Mouse (Mus musculus) erythroblast, adult 5-6 weeks (primary cell): ENCODE results near the gene Siah3. TPM values are rescaled to one million over a fixed set of nuclear protein-coding genes. Genes with fewer than 3 reads are reported as not detected.
"Not testable (repeated sequence)": the region's sequence is repeated elsewhere in the genome, so short reads cannot be mapped to it uniquely, and the experiment has no call there.

Source experiments
- ATAC-seq: replicated peaks from 2 replicates; pipeline ENCODE4 v1.8.0; 2016; ENCODE audit warnings: moderate number of reproducible peaks, mild to moderate bottlenecking, moderate TSS enrichment, inconsistent platforms; ENCODE audit not compliant: poor library complexity, low FRiP score, severe bottlenecking
- total RNA-seq, 2 experiments: library from RNA; stranded (forward) in 1 of 2; stranded (reverse) in 1 of 2; fragments of 150-400 nt in 1 of 2; fragments of 200-764, 138-1000 nt in 1 of 2; gene quantifications; 2 replicates each; pipeline versions ENCODE4 v1.2.3 to v1.2.4; 2015 to 2017; ENCODE audit warnings: low replicate concordance in 2 of 2

The Siah3 gene
- total RNA-seq (2015; ENCODE audit: low replicate concordance) = not detected in 2 replicates
- not detected in 2 replicates for total RNA-seq (2017; ENCODE audit: low replicate concordance)

DNA sequence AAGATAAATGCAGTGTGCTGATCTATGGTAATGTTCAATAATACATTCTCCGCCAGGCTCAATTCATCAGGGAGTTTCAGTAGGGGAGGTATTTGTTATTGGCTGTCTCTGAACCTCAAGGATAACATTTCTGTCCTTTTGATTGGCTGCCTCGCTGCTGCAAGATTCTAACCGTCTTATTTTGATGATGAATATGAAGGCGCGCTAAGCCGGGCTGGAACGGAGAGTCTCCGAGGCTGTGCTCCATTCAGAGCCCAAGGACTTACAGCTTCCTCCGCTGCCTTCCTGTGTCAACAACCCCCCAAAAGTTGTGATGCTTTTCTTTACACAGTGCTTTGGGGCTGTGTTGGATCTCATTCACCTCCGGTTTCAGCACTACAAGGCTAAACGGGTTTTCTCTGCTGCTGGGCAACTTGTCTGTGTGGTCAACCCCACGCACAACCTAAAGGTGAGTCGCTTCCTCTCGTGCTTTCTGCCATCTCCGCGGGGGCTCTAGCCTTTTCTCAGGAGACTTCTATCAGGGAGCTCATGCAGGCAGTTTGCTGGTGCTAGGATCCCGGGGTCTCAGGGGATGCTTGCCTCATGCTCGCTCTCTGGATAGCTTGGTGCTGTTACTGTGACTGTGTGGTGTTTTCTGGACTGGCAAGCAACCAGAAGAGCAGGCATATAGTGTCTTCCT, at the start of gene Siah3:
Siah3 (plus strand) TSS at position 240 of the 679 bp plus-strand sequence.
- ATAC-seq = no peak

- ATAC-seq = no peak
Measured at GRCm38 (mm10) chr14:75409772-75410171, 46.0 kb upstream of the Siah3 start.

DNA sequence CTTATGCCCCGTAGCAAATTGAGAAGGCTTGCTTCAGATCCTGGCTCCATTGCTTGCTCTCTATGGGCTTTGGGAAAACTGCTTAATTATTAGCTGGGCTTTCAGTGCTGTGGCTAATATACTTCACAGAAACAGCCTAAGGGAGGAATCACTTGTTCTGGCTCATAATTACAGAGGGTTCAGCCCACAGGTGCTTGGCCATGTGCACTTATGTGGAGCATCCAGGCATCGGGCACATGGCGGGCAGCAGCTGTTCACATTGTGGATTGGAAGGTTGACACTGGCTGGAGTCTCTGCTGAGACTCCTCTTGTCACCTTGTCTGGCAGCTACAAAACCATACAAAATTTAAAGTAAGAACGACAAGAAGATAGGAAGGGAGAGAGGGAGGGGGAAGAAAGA, 45.4 kb upstream of the Siah3 start:
- no peak for ATAC-seq

GRCm38 (mm10) chr14:75418721-75419120, 37.1 kb upstream of the Siah3 start:
- ATAC-seq = no peak

GRCm38 (mm10) chr14:75419876-75420275, 35.9 kb upstream of the Siah3 start:
- ATAC-seq = no peak

DNA sequence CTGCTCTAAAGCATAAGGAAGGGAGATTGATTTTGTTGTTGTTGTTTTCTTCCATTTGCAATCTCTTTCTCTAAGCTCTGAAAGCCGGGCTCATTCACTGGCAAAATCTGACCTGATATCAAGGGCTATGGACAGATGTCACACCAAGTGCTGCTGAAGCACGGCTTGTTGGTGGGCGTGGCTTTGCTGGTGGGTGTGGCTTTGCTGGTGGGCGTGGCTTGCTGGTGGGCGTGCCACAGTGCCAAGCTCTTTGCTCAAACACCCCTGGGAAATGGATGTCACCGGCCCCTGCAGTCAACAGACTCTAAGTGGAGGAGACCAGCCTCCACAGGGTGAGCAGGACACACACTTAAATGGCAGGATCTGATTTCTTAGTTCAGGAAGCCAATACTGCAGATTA, 35.0 kb upstream of the Siah3 start:
- no peak for ATAC-seq

DNA sequence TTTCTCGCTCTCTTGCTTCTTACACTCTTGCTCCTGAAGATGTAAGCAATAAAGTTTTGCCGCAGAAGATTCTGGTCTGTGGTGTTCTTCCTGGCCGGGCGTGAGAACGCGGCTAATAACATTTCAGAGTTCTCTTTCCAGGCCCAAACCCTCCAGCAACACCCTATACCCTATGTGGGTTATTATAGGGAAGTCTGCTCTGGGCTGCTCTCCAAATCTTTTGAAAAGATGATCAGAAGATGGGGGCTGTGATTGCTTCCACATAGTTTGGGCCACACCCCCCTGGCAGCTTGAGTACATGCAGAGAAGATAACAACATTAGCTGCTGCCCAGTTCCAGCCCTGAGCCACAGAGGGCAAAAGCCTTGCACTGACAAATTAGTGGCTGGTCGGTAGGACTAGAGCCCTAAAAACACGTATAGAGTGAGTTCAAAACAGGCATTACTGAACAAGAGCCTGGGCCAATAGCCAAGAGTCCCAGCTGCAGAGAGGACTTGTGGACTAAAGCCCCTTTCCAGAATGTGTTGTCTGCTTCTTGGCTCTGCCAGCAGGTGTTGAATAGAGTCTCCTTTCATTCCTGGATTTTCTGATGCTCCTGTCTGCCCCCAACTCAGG, 24.5 kb upstream of the Siah3 start:
- no peak for ATAC-seq

- no peak for ATAC-seq
Measured at GRCm38 (mm10) chr14:75432850-75433249, 22.9 kb upstream of the Siah3 start.

GRCm38 (mm10) chr14:75434576-75434975, 21.2 kb upstream of the Siah3 start:
- ATAC-seq = no peak

GRCm38 (mm10) chr14:75444486-75445105, 11.2 kb upstream of the Siah3 start:
- ATAC-seq = no peak

DNA sequence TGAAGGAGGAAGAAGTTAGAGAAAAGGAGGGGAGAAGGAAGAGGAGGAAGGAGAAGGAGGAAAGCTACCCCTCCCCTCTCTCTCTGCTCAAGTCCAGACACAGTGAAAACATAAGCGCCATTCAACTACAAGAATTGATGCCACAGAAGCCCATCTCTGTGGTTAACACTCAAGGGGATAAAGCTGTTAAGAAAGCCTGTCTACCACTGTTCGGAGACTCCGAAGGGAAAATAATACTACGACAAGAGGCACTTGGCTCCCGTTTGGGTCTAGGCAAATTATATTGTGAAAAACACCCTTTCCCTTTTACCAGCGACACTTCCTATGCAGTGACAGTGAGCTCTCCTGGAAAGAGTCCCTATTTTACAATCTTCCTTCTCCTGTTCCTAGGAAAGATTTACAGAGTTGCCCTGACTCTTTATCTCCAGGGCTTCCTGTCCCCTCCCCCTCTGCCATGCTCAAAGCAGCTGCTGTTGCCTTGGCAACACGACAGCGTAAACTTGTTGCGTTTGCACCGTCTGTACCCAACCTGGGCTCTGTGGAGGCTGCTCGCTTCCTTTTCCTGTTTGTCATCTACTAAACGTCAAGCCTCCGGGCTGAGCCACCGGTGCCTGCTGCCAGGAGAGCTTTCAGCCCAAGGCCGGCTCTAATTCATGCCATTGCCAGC, 10.4 kb upstream of the Siah3 start:
- no peak for ATAC-seq

GRCm38 (mm10) chr14:75445948-75446281, 9.9 kb upstream of the Siah3 start:
- no peak for ATAC-seq

DNA sequence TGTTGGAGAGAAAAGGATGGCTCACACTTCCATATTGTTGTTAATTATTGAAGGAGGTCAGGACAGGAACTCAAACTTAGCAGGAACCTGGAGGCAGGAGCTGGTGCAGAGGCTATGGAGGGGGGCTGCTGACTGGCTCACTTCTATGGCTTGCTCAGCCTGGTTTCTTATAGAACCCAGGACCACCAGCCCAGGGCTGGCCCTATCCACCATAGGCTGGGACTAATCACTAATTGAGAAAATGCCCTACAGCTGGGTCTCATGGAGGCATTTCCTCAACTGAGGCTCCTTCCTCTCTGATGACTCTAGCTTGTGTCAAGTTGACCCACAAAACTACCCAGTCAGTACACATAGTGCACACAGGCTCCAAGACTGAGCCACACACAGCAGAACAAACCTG, 9.5 kb upstream of the Siah3 start:
- ATAC-seq = not testable (repeated sequence)

DNA sequence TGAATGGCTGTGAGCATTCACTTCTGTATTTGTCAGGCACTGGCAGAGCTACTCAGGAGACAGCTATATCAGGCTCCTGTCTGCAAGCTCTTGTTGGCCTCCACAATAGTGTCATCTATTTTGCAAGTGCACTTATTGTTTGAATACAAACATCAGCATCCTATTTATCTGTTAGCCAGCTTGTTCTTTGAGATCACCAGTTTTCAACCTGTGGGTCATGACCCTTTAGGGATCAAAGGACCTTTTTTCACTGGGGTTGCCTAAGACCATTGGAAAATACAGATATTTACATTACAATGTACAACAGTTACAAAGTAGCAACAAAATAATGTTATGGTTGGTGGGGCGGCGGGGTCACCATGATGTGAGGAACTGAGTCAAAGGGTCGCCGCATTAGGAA, 1.9 kb upstream of the Siah3 start:
- no peak for ATAC-seq

DNA sequence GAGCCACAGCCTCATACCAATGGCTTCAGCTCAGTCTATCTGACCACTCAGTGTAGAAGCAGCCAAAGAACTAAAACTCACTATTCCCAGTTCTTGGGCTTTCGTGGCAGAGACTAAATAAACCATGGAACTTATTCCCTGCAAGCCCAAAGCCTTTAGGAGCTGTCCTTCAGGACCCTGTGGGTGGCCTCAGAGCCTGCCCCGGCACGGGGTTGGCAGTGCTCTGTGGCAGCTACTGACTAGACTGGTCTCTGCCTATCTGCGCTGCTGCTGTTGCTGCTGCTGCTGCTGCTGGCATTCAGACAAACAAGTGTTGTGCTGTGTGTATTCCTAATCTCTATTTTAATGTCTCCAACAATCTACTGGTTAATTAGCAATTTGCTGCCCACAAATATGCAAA, 1.1 kb upstream of the Siah3 start:
- no peak for ATAC-seq

- ATAC-seq = no peak
Measured at GRCm38 (mm10) chr14:75455361-75455742, 430 bp upstream of the Siah3 start.

DNA sequence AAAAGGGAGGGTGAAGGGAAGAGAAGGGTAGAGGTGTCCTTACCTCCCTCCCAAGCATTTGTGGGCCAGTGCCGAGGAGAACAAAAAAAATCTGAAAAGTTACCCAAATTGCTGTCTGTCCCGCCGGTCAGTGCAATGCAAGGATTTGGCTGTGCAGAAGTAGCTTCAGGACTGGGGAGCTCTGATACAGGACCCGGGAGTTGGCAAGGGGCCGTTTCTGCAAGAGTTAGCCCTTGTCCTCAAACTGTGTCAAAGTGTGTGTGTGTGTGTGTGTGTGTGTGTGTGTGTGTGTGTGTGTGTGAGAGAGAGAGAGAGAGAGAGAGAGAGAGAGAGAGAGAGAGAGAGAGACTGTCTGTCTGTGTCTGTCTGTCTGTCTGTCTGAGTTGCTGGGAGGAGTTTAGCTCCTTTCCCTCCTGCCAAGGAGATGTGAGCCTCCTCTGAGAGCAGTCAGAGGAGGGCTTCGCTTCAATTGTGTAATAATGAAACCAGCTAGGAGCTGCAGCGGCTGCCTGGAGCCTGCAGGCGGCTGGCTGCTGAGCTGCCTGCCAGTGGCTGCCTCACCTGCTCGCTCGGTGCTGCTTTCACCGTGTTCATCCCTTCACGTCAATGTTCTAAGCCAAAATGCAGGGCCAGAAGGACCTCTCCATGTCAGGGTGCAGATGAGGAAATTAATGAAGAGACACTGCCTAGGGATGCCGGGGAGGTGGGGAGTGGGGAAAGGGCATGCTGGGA, 873 bp downstream of the Siah3 start:
- no peak for ATAC-seq

DNA sequence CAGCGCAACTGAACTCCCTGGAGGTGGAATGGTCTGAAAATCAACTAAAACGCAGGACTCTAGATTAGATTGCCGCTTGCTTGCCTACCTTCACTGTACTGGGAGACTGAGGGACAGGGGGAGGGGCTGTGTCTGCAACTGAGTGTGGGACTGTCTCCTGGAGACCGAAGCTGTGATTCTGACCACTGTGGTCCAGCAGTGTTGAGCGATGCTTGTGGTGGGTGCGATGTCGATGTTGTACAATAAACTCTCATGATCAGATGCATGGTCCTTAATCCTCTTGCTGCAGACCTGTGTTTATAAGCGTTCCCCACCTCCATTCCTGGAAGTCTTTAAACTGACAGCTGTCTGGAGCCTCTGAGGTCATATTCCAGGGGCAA, 1.4 kb downstream of the Siah3 start:
- no peak for ATAC-seq

- no peak for ATAC-seq
Measured at GRCm38 (mm10) chr14:75459431-75459830, 3.6 kb downstream of the Siah3 start.

GRCm38 (mm10) chr14:75459991-75460390, 4.2 kb downstream of the Siah3 start:
- ATAC-seq = no peak
